Mouse (Mus musculus) frontal cortex, postnatal 36 days (tissue): Measurements from ENCODE around the gene Rps11.
A peak's percentile ranks its signal among the peaks of the same experiment; 100 is the strongest.
"Not testable (repeated sequence)": the region's sequence is repeated elsewhere in the genome, so short reads cannot be mapped to it uniquely, and the experiment has no call there.

Experiments used
- DNase-seq, 2 experiments: peaks; one replicate each; pipeline ENCODE4 v3.0.0; 2022; ENCODE audit warnings: low spot score in 2 of 2

Rps11 gene

DNA sequence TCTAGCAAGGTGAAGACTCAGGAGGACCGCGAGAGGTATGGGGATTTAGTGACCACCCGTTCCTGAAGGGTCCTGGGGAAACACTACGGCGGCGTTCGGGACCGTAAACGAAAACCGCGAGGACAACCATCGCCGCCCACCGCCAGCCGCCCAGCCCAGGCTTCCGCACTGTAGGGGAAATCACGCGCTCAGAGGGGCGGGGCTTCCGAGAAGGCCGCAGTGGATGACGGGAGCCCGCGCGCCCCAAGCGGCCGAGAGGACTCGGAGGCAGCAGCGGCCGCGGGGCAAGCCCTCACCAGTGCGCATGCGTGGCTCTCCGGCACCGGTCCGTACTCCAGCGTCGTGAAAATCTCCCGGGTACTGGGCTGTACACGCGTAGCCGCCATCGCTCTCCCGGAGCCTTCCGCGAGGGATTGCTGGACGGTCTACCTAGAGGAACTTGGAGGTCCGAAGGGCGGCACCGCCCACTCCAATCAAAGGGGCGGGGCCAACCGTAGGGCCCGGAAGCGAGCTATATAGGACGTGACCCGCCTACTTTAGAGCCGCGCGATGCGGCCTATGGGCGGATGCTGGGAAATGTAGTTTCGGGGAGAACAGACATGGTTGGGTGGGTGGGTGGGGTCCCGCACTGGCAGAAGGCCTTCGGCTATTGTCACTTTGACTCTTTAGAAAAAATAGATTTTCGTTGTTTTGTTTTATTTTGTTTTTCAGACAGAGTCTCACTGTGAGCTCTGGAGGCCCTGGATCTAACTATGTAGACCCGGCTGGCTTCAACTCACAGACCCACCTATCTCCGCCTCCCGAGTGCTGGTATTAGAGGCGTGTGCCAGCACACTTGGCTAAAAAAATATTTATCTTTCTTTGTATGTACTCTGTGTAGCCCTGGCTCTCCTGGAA, 30.1 kb upstream of the Rps11 start, which contains the start of the genes Pih1d1 and Aldh16a1:
TSS of gene Pih1d1 (plus strand) at position 208 of the 897 bp plus-strand sequence.
TSS of gene Aldh16a1 (minus strand) at position 489 of the 897 bp plus-strand sequence.
- DNase-seq, result peak; percentile 97

DNA sequence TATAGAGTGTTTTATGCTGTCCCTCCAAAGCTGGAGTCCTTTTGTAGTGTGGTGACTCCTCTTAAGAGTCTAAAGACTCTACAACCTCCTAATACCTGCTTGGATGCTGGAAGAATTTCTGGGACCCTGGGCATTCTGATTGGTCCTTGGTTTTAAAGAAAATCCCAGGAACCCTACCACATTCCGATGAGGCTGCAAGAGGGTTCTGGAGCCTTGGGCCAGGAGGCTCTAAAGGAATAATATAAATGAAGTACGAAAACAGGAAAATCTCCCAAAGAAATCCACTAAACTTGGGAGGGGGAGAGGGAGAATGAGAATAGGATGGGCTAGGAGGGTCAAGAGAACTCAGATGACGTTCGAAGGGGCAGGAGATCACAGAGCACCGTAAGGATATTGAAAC, 29.3 kb upstream of the Rps11 start:
- no peak for DNase-seq

DNA sequence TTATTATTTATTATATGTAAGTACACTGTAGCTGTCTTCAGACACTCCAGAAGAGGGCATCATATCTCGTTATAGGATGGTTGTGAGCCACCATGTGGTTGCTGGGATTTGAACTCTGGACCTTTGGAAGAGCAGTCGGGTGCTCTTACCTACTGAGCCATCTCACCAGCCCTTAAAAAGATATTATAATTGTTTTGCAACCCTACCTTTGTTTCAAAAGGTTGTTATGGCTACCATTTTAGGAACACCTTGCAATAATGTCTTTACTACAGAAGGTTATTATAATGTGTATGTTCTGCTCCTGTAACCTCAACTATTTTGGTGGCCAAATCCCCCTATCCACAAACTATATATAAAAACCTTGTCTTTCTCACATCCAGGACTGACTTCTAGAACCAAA, 28.8 kb upstream of the Rps11 start:
- DNase-seq, result not testable (repeated sequence)

- no peak for DNase-seq
Measured at GRCm38 (mm10) chr7:45151303-45151702, 27.1 kb upstream of the Rps11 start.

GRCm38 (mm10) chr7:45150321-45150720, 26.1 kb upstream of the Rps11 start:
- no peak for DNase-seq

GRCm38 (mm10) chr7:45149545-45149944, 25.3 kb upstream of the Rps11 start:
- no peak for DNase-seq

- no peak for DNase-seq
Measured at GRCm38 (mm10) chr7:45148534-45149098, 24.4 kb upstream of the Rps11 start.

GRCm38 (mm10) chr7:45147899-45148298, 23.7 kb upstream of the Rps11 start:
- no peak for DNase-seq

GRCm38 (mm10) chr7:45147267-45147666, 23.0 kb upstream of the Rps11 start:
- no peak for DNase-seq

GRCm38 (mm10) chr7:45145460-45145859, 21.2 kb upstream of the Rps11 start:
- DNase-seq, result no peak

DNA sequence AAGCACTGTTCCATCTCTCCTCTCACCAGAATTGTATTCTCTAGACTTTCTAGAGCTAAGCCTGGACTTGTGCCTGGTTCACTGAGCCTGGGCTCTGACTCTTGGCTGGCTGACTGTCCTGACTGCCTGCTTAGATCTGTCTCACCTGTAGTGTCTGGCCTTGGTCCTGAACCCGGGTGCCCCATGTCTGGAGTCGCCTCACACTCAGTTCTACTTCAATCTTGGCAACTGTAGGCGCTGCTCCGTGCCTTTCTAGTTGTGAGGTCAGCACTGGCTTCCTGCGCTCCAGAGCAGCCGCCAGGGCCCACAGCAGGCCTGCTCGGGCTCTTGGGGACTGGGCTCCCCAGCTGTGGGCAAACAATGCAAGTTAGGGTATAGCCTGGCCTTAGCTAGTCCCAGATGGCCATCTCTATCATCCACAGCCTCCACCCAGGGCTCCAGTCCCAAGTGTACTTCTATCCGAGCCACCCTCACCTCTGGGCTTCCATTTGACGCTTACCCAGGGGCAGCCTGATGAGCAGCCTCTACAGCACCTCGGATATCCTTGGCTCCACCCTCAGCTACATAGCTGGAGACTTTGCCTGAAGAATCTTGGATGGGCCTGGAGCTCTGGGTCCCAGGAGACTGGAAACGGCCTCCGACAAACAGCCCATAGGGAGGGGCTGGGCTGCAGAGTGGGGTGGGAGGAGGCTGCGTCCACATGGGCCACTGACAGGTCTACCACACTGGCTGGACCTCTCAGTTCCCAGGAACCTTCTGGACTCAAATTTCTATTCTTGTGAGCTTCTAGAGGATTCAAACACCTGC, 20.3 kb upstream of the Rps11 start:
- DNase-seq, result no peak

DNA sequence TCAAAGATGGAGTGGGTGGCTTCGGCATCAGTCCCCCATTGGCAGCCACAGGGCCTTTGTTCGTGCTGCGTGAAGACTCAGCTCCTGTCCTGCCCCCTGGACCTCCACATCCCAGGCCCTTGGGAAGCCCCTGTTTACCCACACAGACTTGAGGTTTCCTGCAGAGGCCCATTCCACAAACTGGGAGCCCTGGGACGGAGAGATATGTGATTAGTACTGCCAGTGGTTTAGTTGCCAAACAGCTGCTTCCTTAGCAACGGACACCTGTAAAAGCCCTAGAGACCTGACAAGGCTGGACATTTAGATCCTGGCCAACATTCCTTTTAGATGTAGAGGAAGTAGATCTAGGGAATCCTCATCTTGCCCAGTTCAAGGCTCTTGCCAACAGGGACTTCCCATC, 17.7 kb upstream of the Rps11 start:
- no peak for DNase-seq

GRCm38 (mm10) chr7:45141319-45141718, 17.1 kb upstream of the Rps11 start:
- DNase-seq, result no peak

- no peak for DNase-seq
Measured at GRCm38 (mm10) chr7:45139904-45140723, 15.9 kb upstream of the Rps11 start.

DNA sequence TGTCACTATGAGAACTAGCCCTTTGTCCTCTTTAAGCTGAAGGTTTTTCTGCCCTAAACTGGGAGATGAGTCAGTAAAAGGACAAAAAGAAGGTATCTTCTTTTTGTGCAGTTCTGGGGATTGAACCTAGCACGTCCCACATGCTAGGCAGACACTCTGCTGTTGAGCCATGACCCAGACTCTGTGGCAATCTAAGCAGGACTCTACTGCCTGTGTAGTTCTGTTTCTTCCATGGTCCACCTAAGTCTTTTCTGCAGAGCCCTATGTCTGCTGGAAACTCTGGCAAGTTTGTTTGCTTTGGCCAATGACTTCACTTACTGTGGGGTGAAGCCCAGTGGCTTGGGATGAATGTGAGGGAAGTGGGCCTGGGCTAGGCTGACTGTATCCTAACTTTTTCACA, 14.2 kb upstream of the Rps11 start:
- DNase-seq, result no peak

DNA sequence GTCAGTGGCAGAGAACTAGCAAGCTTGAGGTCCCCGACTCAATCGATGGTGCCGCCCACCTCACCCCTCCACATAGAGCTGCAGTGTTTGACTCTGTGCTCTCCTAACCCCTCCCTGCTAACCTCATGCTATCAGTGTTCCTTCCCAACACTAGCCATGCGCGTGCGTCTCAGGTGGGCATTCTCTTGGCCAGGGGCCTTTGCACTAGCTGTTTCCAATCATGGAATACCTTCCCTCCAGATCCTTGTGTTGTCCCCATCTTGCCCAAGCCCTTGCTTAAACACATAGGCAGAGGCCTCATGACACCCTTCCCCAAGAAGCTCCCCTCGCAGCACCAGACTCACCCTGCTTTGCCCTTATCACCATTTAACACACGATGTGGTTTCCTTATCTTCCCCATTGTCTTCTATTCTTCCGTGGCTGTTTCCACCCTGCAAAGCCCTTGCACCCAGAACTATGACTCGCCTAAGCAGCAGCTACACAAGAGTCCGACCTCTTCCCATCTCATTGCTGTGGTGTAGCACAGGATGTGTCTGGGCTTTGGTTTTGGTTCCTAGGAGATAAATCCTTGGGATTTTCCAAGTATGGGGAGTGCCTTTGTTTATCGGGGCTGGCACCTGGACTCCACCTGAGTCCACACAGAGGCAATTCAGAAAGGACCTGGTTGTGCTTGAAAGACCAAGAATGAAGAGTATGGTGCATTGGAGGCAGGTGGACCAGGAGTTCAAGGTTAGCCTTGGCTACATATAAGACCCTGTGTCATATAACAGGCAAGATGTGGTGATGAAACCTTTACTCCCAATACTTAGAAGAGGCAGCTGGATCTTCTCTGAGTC, 13.2 kb upstream of the Rps11 start:
- DNase-seq, result no peak

DNA sequence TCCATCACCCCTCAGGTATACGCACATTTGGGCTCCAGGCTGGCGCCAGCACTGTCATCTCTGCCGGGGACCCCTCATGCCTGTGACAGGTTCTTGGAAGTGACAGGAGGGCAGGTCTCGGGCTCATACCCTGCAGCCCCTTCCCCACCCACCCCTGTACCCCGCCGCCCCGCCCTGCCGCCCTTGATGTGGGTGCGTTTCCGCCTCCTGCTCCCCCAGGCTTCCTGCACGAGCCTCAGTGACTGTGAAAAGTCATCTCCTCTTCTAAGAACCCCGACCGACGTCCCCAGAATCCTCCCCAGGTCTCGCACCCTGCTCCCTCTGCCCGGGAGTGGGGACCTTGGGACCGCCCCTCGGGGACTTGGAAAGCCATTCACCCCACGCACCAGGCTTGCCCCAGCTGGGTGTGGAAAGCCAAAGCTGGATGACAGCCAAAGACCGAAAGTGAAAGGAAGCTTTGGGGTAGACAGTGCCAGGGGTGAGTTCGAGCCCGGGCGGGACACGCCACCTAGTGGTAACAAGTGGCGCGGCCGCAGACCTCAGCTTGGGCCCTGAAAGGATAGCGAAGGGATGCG, 11.8 kb upstream of the Rps11 start, which contains the start of the genes Gm45713 and Flt3l:
TSS of gene Gm45713 (minus strand) at position 239 of the 575 bp plus-strand sequence.
TSS of gene Flt3l (minus strand) at position 440 of the 575 bp plus-strand sequence.
- DNase-seq, result peak; percentile 86 to 91

GRCm38 (mm10) chr7:45135370-45135769, 11.1 kb upstream of the Rps11 start:
- no peak for DNase-seq

GRCm38 (mm10) chr7:45134544-45135026, 10.3 kb upstream of the Rps11 start:
- DNase-seq, result no peak
